In genomic region chr5:34217756-34218155, GRCm38 (mm10) we compare ENCODE assay signal across 18 mouse cellular contexts. TPM values are rescaled to one million over a fixed set of nuclear protein-coding genes. Genes with fewer than 3 reads are reported as not detected.
DNase-seq lines count a peak whose midpoint lies in the region; ATAC-seq and TF ChIP-seq lines count a peak whose summit lies in the region.
"Had no signal": no experiment of that assay in that cellular context is flagged by ENCODE, and none has a peak within 500 bp of the region (broad histone marks: within the 10 kb centered on the region; RNA-seq: fewer than 3 reads in every experiment).

No protein-coding gene starts in this region.

- H3K9me3 ChIP-seq in lung, postnatal 0 days (ENCODE audit: low read length), result no peaks in the 10 kb centered on the region
- H3K9me3 ChIP-seq in heart, embryonic 15.5 days (replicated peaks), result no peaks in the 10 kb centered on the region
- no peaks in the 10 kb centered on the region for H3K9me3 ChIP-seq in hindbrain, embryonic 16.5 days (ENCODE audit: control insufficient read depth, low read length)
- H3K9me3 ChIP-seq: liver, embryonic 12.5 days; midbrain, embryonic 13.5 days; stomach, embryonic 15.5 days had no signal

- TF ChIP-seq EP300 in lung, postnatal 0 days (IDR thresholded peaks at IDR 0.05), result no peak

- TF ChIP-seq CTCF in lung, postnatal 0 days (IDR thresholded peaks at IDR 0.05), result no peak

- no peak overlapping the region for H3K9ac ChIP-seq in lung, postnatal 0 days (replicated peaks; ENCODE audit: low read depth)
- H3K9ac ChIP-seq in heart, embryonic 15.5 days, result no peak overlapping the region
- H3K9ac ChIP-seq in hindbrain, embryonic 16.5 days (ENCODE audit: low read depth, low read length), result no peak overlapping the region
- H3K9ac ChIP-seq: liver, embryonic 12.5 days; midbrain, embryonic 13.5 days; stomach, embryonic 15.5 days had no signal

- H3K4me3 ChIP-seq in lung, postnatal 0 days (ENCODE audit: low read depth, low read length), result no peak overlapping the region
- H3K4me3 ChIP-seq in heart, embryonic 15.5 days, result no peak overlapping the region
- H3K4me3 ChIP-seq in hindbrain, embryonic 16.5 days (ENCODE audit: low read length), result no peak overlapping the region
- H3K4me3 ChIP-seq: liver, embryonic 12.5 days; midbrain, embryonic 13.5 days; stomach, embryonic 15.5 days had no signal

- 33% methylated on average over 9 of the region's 9 CpGs for WGBS in lung, postnatal 0 days
- WGBS in heart, embryonic 15.5 days, result 20% methylated on average over 9 of the region's 9 CpGs
- WGBS in hindbrain, embryonic 16.5 days, result 63% methylated on average over 9 of the region's 9 CpGs

- peak; percentile 39 for ATAC-seq in frontal cortex, adult (ENCODE audit: low TSS enrichment)
- peak; percentile 58 for ATAC-seq in lung, postnatal 0 days
- peak; percentile 90 for ATAC-seq in heart, embryonic 15.5 days (replicated peaks; ENCODE audit: insufficient number of reproducible peaks, insufficient read depth, low FRiP score, low read depth)
- ATAC-seq in hindbrain, embryonic 16.5 days, result no peak
- ATAC-seq: hindbrain, postnatal 0 days; liver, embryonic 12.5 days; midbrain, embryonic 13.5 days had no signal

- H3K36me3 ChIP-seq in lung, postnatal 0 days (ENCODE audit: insufficient read depth, low read length), result no peaks in the 10 kb centered on the region
- H3K36me3 ChIP-seq in heart, embryonic 15.5 days, result no peaks in the 10 kb centered on the region
- no peaks in the 10 kb centered on the region for H3K36me3 ChIP-seq in hindbrain, embryonic 16.5 days (ENCODE audit: control insufficient read depth, insufficient read depth, low read length)
- H3K36me3 ChIP-seq: liver, embryonic 12.5 days; midbrain, embryonic 13.5 days; stomach, embryonic 15.5 days had no signal

- H3K4me2 ChIP-seq in lung, postnatal 0 days (replicated peaks; ENCODE audit: low read depth, low read length), result no peak overlapping the region
- H3K4me2 ChIP-seq in heart, embryonic 15.5 days, result peak overlapping the region; percentile 38
- no peak overlapping the region for H3K4me2 ChIP-seq in hindbrain, embryonic 16.5 days (ENCODE audit: low read length)
- H3K4me2 ChIP-seq: liver, embryonic 12.5 days; midbrain, embryonic 13.5 days; stomach, embryonic 15.5 days had no signal

- no peak for DNase-seq in frontal cortex, postnatal 25 days (ENCODE audit: low spot score in 2 of 2)
- no peak for DNase-seq in lung, postnatal 0 days (ENCODE audit: low spot score)
- no peak for DNase-seq in lung, adult 18-20 months
- no peak for DNase-seq in cerebellum, adult 8-10 months
- DNase-seq: cerebellum, adult 11-12 months; gastrocnemius, postnatal 36 days; kidney, adult 9 months; kidney, postnatal 4 days; spleen, adult 18-20 months; thymus, postnatal 14 days had no signal

- no peaks in the 10 kb centered on the region for H3K27me3 ChIP-seq in lung, postnatal 0 days (replicated peaks; ENCODE audit: insufficient read depth, low read length)
- peaks cover 24% of the 10 kb centered on the region for H3K27me3 ChIP-seq in heart, embryonic 15.5 days
- H3K27me3 ChIP-seq in hindbrain, embryonic 16.5 days (replicated peaks; ENCODE audit: control insufficient read depth, insufficient read depth, low read length), result no peaks in the 10 kb centered on the region
- H3K27me3 ChIP-seq: liver, embryonic 12.5 days; midbrain, embryonic 13.5 days; stomach, embryonic 15.5 days had no signal

- peaks cover 7% of the 10 kb centered on the region; the same call in 1 of the 2 replicates for H3K4me1 ChIP-seq in lung, postnatal 0 days (ENCODE audit: insufficient read depth, low read depth, low read length)
- peaks cover 42% of the 10 kb centered on the region for H3K4me1 ChIP-seq in heart, embryonic 15.5 days (replicated peaks)
- H3K4me1 ChIP-seq in hindbrain, embryonic 16.5 days (ENCODE audit: control insufficient read depth, insufficient read depth, low read depth, low read length), result no peaks in the 10 kb centered on the region
- H3K4me1 ChIP-seq: liver, embryonic 12.5 days; midbrain, embryonic 13.5 days; stomach, embryonic 15.5 days had no signal

- no peak overlapping the region for H3K27ac ChIP-seq in lung, postnatal 0 days (ENCODE audit: low read length)
- H3K27ac ChIP-seq in heart, embryonic 15.5 days, result peak overlapping the region; percentile 59
- no peak overlapping the region for H3K27ac ChIP-seq in hindbrain, embryonic 16.5 days (ENCODE audit: low read depth, low read length)
- H3K27ac ChIP-seq: hindbrain, postnatal 0 days; liver, embryonic 12.5 days; macrophage; midbrain, embryonic 13.5 days; stomach, embryonic 15.5 days had no signal

RNA-seq across cellular contexts. Expression of gene Mxd4, which starts 30.2 kb away (rescaled TPM):
- polyA plus RNA-seq in lung, postnatal 0 days (2015; fragmentation: Nextera tagmentation; extraction: Ambion mirVana), result 65.1 and 68.2 TPM in 2 replicates
- polyA plus RNA-seq in heart, embryonic 15.5 days (2015; fragmentation: Nextera tagmentation; extraction: Ambion mirVana), result 22.3 and 28.6 TPM in 2 replicates
- 31.0 and 33.9 TPM in 2 replicates for polyA plus RNA-seq in hindbrain, embryonic 16.5 days (2015; fragmentation: Nextera tagmentation; extraction: Ambion mirVana)

RNA-seq across cellular contexts. Expression of gene Haus3, which starts 48.4 kb away (rescaled TPM):
- 8.2 and 8.6 TPM in 2 replicates for polyA plus RNA-seq in lung, postnatal 0 days (2015; fragmentation: Nextera tagmentation; extraction: Ambion mirVana)
- polyA plus RNA-seq in heart, embryonic 15.5 days (2015; fragmentation: Nextera tagmentation; extraction: Ambion mirVana), result 21.2 and 22.1 TPM in 2 replicates
- 13.8 and 14.2 TPM in 2 replicates for polyA plus RNA-seq in hindbrain, embryonic 16.5 days (2015; fragmentation: Nextera tagmentation; extraction: Ambion mirVana)

RNA-seq across cellular contexts. Expression of gene Poln, which starts 48.5 kb away (rescaled TPM):
- 0.63 and 0.99 TPM in 2 replicates for polyA plus RNA-seq in lung, postnatal 0 days (2015; fragmentation: Nextera tagmentation; extraction: Ambion mirVana)
- polyA plus RNA-seq in heart, embryonic 15.5 days (2015; fragmentation: Nextera tagmentation; extraction: Ambion mirVana), result 0.45 and 0.52 TPM in 2 replicates
- 0.20 and 0.52 TPM in 2 replicates for polyA plus RNA-seq in hindbrain, embryonic 16.5 days (2015; fragmentation: Nextera tagmentation; extraction: Ambion mirVana)
- polyA plus RNA-seq: macrophage had no signal
